Mouse (Mus musculus) MEL (cell line): ENCODE data around the gene Ccdc85c. TPM values are rescaled to one million over a fixed set of nuclear protein-coding genes. Genes with fewer than 3 reads are reported as not detected.

Source experiments
- DNase-seq: peaks from one replicate; pipeline ENCODE4 v3.0.0; 2011; ENCODE audit warnings: low read depth, low spot score
- H3K27ac ChIP-seq: 2 replicates; pipeline ENCODE4 v1.5.1; 2012; ENCODE audit warnings: low read depth, mild to moderate bottlenecking, control low read depth, low read length, moderate library complexity; ENCODE audit not compliant: control insufficient read depth
- H3K27me3 ChIP-seq, 2 experiments: fragments of 150-350 bp in 1 of 2; sonication (generic) in 1 of 2; 2 replicates each; pipeline ENCODE4 v1.6.1; 2012; ENCODE audit warnings: low read length in 2 of 2, mild to moderate bottlenecking in 2 of 2, improper control_type of control experiment in 1 of 2, moderate library complexity in 1 of 2; ENCODE audit not compliant: insufficient read depth in 2 of 2, control insufficient read depth in 1 of 2
- H3K36me3 ChIP-seq, 2 experiments: 2 replicates each; pipeline ENCODE4 v1.6.1; 2012 to 2014; ENCODE audit warnings: low read length in 2 of 2, improper control_type of control experiment in 1 of 2, inconsistent platforms in 1 of 2, mild to moderate bottlenecking in 1 of 2; ENCODE audit not compliant: insufficient read depth in 2 of 2, control insufficient read depth in 1 of 2
- H3K4me1 ChIP-seq, 2 experiments: fragments of 150-350 bp in 1 of 2; sonication (generic) in 1 of 2; 2 replicates each; pipeline ENCODE4 v1.6.1; 2012; ENCODE audit warnings: low read length in 2 of 2, improper control_type of control experiment in 1 of 2, mild to moderate bottlenecking in 1 of 2; ENCODE audit not compliant: insufficient read depth in 2 of 2, control insufficient read depth in 1 of 2
- H3K4me3 ChIP-seq, 2 experiments: fragments of 150-350 bp in 1 of 2; sonication (generic) in 1 of 2; 2 replicates each; pipeline ENCODE4 v1.5.1; 2012; ENCODE audit warnings: low read depth in 2 of 2, low read length in 2 of 2, mild to moderate bottlenecking in 2 of 2, moderate library complexity in 2 of 2, control low read depth in 1 of 2, improper control_type of control experiment in 1 of 2; ENCODE audit not compliant: control insufficient read depth in 1 of 2, insufficient read depth in 1 of 2
- H3K79me2 ChIP-seq: 2 replicates; pipeline ENCODE4 v1.6.1; 2012; ENCODE audit warnings: mild to moderate bottlenecking, low read length, moderate library complexity; ENCODE audit not compliant: control insufficient read depth, poor library complexity, insufficient read depth
- H3K9ac ChIP-seq: 2 replicates; pipeline ENCODE4 v1.6.1; 2012; ENCODE audit warnings: low read depth, mild to moderate bottlenecking, control low read depth, low read length, moderate library complexity; ENCODE audit not compliant: control insufficient read depth, poor library complexity, severe bottlenecking
- H3K9me3 ChIP-seq: fragments of 150-350 bp; sonication (generic); replicated peaks from 2 replicates; pipeline ENCODE4 v1.6.1; 2012; ENCODE audit warnings: mild to moderate bottlenecking, low read length, improper control_type of control experiment, moderate library complexity; ENCODE audit not compliant: insufficient read depth
- BHLHE40 ChIP-seq: IDR thresholded peaks from 2 replicates; pipeline ENCODE4 v1.6.1; 2012; ENCODE audit warnings: low read depth, mild to moderate bottlenecking, inconsistent platforms, low read length, improper control_type of control experiment, borderline replicate concordance
- CHD1 ChIP-seq: IDR thresholded peaks from 2 replicates; pipeline ENCODE4 v1.6.1; 2012; ENCODE audit warnings: low read depth, mild to moderate bottlenecking, inconsistent platforms, low read length, improper control_type of control experiment
- CHD2 ChIP-seq: IDR thresholded peaks from 2 replicates; pipeline ENCODE4 v1.6.1; 2011; ENCODE audit warnings: low read length, improper control_type of control experiment
- CTCF ChIP-seq, 3 experiments: IDR thresholded peaks in 2 of 3; conservative IDR thresholded peaks in 1 of 3; 2 replicates each; pipeline ENCODE4 v1.5.1; 2011 to 2012; ENCODE audit warnings: low read length in 3 of 3, low read depth in 2 of 3, mild to moderate bottlenecking in 2 of 3, improper control_type of control experiment in 1 of 3, inconsistent platforms in 1 of 3, mixed read lengths in 1 of 3, moderate library complexity in 1 of 3; ENCODE audit not compliant: control insufficient read depth in 1 of 3, insufficient read depth in 1 of 3, poor library complexity in 1 of 3, severe bottlenecking in 1 of 3
- EP300 ChIP-seq, 2 experiments: IDR thresholded peaks; 2 replicates each; pipeline ENCODE4 v1.6.1; 2011; ENCODE audit warnings: improper control_type of control experiment in 2 of 2, low read length in 2 of 2, low read depth in 1 of 2, mild to moderate bottlenecking in 1 of 2
- ETS1 ChIP-seq: IDR thresholded peaks from 2 replicates; pipeline ENCODE4 v1.6.1; 2012; ENCODE audit warnings: low read depth, mild to moderate bottlenecking, inconsistent platforms, low read length, improper control_type of control experiment, moderate library complexity
- GABPA ChIP-seq: IDR thresholded peaks from 2 replicates; pipeline ENCODE4 v1.6.1; 2012; ENCODE audit warnings: low read depth, mild to moderate bottlenecking, inconsistent platforms, low read length, improper control_type of control experiment, moderate library complexity
- GATA1 ChIP-seq: IDR thresholded peaks from 2 replicates; pipeline ENCODE4 v1.6.1; 2011; ENCODE audit warnings: low read depth, low read length, improper control_type of control experiment
- HCFC1 ChIP-seq: IDR thresholded peaks from 2 replicates; pipeline ENCODE4 v1.6.1; 2012; ENCODE audit warnings: low read depth, mild to moderate bottlenecking, inconsistent platforms, low read length, improper control_type of control experiment, moderate library complexity
- KAT2A ChIP-seq: conservative IDR thresholded peaks from 2 replicates; pipeline ENCODE4 v1.6.1; 2012; ENCODE audit warnings: low read depth, low read length, improper control_type of control experiment, inconsistent platforms
- MAZ ChIP-seq: IDR thresholded peaks from 2 replicates; pipeline ENCODE4 v1.6.1; 2012; ENCODE audit warnings: low read depth, mild to moderate bottlenecking, inconsistent platforms, low read length, improper control_type of control experiment
- MYB ChIP-seq: IDR thresholded peaks from 2 replicates; pipeline ENCODE4 v1.6.1; 2011; ENCODE audit warnings: mild to moderate bottlenecking, low read depth, low read length, improper control_type of control experiment
- MYC ChIP-seq: IDR thresholded peaks from 2 replicates; pipeline ENCODE4 v1.6.1; 2011; ENCODE audit warnings: low read depth, mild to moderate bottlenecking, low read length, improper control_type of control experiment, moderate library complexity
- POLR2A ChIP-seq, 2 experiments: IDR thresholded peaks; 2 replicates each; pipeline ENCODE4 v1.6.1; 2011 to 2012; ENCODE audit warnings: low read length in 2 of 2, mild to moderate bottlenecking in 2 of 2, control low read depth in 1 of 2, improper control_type of control experiment in 1 of 2, low read depth in 1 of 2, moderate library complexity in 1 of 2; ENCODE audit not compliant: control insufficient read depth in 1 of 2, insufficient read depth in 1 of 2, poor library complexity in 1 of 2
- POLR2AphosphoS2 ChIP-seq: IDR thresholded peaks from 2 replicates; pipeline ENCODE4 v1.6.1; 2011; ENCODE audit warnings: low read length, improper control_type of control experiment
- RAD21 ChIP-seq: IDR thresholded peaks from 2 replicates; pipeline ENCODE4 v1.6.1; 2011; ENCODE audit warnings: mild to moderate bottlenecking, low read depth, low read length, improper control_type of control experiment
- SIN3A ChIP-seq: IDR thresholded peaks from 2 replicates; pipeline ENCODE4 v1.6.1; 2012; ENCODE audit warnings: low read length, improper control_type of control experiment, inconsistent platforms
- SMC3 ChIP-seq: IDR thresholded peaks from 2 replicates; pipeline ENCODE4 v1.6.1; 2011; ENCODE audit warnings: low read depth, low read length, improper control_type of control experiment
- UBTF ChIP-seq: IDR thresholded peaks from 2 replicates; pipeline ENCODE4 v1.6.1; 2012; ENCODE audit warnings: low read depth, mild to moderate bottlenecking, inconsistent platforms, low read length, improper control_type of control experiment, moderate library complexity, borderline replicate concordance; ENCODE audit not compliant: insufficient read depth
- USF1 ChIP-seq: IDR thresholded peaks from 2 replicates; pipeline ENCODE4 v1.6.1; 2014; ENCODE audit warnings: low read depth, mild to moderate bottlenecking, inconsistent platforms, low read length, improper control_type of control experiment, moderate library complexity
- polyA plus RNA-seq, 2 experiments: library from polyadenylated mRNA; stranded (reverse) in 1 of 2; unstranded in 1 of 2; fragments of >175 nt in 1 of 2; fragments of >200 nt in 1 of 2; gene quantifications; 2 replicates each; pipeline versions ENCODE4 v1.2.1 to v1.2.4; 2012; ENCODE audit warnings: low replicate concordance in 2 of 2, low read depth in 1 of 2; ENCODE audit not compliant: insufficient read length in 2 of 2, insufficient read depth in 1 of 2, missing spikeins in 1 of 2
- total RNA-seq: library from RNA; depleted of rRNA; stranded (reverse); fragments of 300-350 nt; gene quantifications from 2 replicates; pipeline ENCODE4 v1.2.3, GENCODE M21; 2012

Ccdc85c gene
- total and polyA plus RNA-seq, 3 experiments: 19.8 to 24.8 TPM; not detected in 1

DNA sequence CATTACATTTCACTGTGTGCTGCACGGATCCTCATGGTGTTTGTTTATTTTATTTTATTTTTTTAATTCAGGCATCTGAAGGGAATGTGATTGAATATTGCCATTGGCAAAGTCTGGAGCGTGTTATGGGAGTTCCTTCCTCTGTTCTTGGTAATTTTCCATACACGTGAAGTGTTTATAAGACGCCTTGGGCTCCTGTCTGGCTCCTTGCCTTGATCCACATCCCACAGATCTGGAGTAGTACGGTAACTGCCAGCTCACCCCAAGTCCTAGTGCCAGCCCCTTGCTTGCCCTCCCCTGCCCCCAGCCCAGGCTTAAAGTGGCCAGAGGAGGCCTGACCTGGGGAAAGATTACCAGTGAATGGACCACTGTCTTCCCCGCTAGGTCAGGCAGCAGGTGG, 25.8 kb upstream of the Ccdc85c start:
- Histone ChIP-seq H3K36me3 (no peaks in the 10 kb centered on the region), H3K27ac (no peak overlapping the region), H3K9ac (no peak overlapping the region), H3K4me3 (no peak overlapping the region), H3K79me2 (no peaks in the 10 kb centered on the region), H3K27me3 (no peaks in the 10 kb centered on the region), H3K9me3 (no peaks in the 10 kb centered on the region), H3K4me1 (no peaks in the 10 kb centered on the region)
- no peak for TF ChIP-seq MYC
- no peak for TF ChIP-seq HCFC1
- TF ChIP-seq KAT2A: no peak
- TF ChIP-seq POLR2AphosphoS2: no peak
- no peak for DNase-seq

DNA sequence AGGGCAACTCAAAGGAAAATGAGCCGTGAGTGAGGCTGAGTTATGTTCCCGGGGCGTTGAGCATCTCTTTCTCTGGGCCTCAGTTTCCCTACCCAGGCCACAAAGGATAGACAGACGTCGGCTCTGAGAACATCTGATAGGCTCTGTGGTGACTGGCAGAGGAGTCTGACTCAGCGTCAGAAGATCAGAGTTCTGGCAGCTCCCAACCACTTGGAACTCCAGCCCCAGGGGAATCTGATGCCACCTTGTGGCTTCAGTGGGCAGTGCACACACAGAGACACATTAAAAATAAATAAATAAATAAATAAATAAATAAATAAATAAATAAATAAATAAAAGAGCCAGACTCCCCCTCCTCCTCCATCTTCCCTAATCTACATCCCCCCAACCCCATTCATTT, 21.8 kb upstream of the Ccdc85c start:
- no peak overlapping the region for H3K4me3 ChIP-seq
- H3K4me1 ChIP-seq: no peaks in the 10 kb centered on the region
- DNase-seq: peak; percentile 7
- no peak overlapping the region for H3K27ac ChIP-seq
- no peaks in the 10 kb centered on the region for H3K27me3 ChIP-seq
- no peaks in the 10 kb centered on the region for H3K36me3 ChIP-seq
- no peaks in the 10 kb centered on the region for H3K9me3 ChIP-seq
- no peak overlapping the region for H3K9ac ChIP-seq
- no peaks in the 10 kb centered on the region for H3K79me2 ChIP-seq
- TF ChIP-seq SIN3A: no peak
- TF ChIP-seq CTCF (IDR thresholded peaks at IDR 0.05 in 2 of 3, conservative IDR thresholded peaks at IDR 0.05 in 1 of 3; ENCODE audit: control insufficient read depth in 1 of 3, insufficient read depth in 1 of 3, low read depth in 2 of 3, low read length in 3 of 3, poor library complexity in 1 of 3, severe bottlenecking in 1 of 3): peak in 2 of 3 experiments; percentile 19 to 39; a peak in 3 of 6 replicates
- peak; percentile 4; the same call in 1 of the 2 replicates for TF ChIP-seq SMC3
- TF ChIP-seq EP300 (IDR thresholded peaks at IDR 0.05; ENCODE audit: low read depth in 1 of 2, low read length in 2 of 2): no peak
- TF ChIP-seq MYC: no peak
- TF ChIP-seq RAD21: peak; percentile 2; the same call in 1 of the 2 replicates

DNA sequence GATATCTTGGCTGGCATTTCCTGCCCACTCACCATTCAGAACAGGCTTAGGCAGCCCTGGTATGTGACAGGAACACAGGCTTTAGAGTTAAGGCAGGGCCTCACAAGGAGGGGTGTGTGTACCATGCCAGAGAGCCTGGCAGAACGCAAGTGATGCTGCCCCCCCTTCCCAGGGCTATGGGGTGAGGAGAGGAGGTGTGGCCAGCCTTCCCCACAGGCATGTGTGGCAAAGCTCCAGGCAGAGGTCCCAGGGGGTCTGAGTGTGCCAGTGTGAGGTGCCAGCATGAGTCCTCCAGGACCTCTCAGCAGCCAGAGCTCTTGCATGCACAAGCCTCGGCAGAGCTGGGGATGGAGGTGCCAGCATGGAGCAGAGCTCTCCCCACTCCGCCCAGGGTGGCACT, 19.4 kb upstream of the Ccdc85c start:
- Histone ChIP-seq H3K4me1 (no peaks in the 10 kb centered on the region), H3K9ac (no peak overlapping the region), H3K27me3 (no peaks in the 10 kb centered on the region), H3K36me3 (no peaks in the 10 kb centered on the region), H3K4me3 (no peak overlapping the region), H3K9me3 (no peaks in the 10 kb centered on the region), H3K27ac (no peak overlapping the region), H3K79me2 (no peaks in the 10 kb centered on the region)
- no peak for TF ChIP-seq MYB
- no peak for TF ChIP-seq MAZ
- no peak for TF ChIP-seq ETS1
- no peak for TF ChIP-seq KAT2A
- TF ChIP-seq USF1: no peak
- TF ChIP-seq BHLHE40: no peak
- no peak for TF ChIP-seq CHD2
- TF ChIP-seq POLR2A (IDR thresholded peaks at IDR 0.05; ENCODE audit: control insufficient read depth in 1 of 2, insufficient read depth in 1 of 2, low read depth in 1 of 2, low read length in 2 of 2, poor library complexity in 1 of 2): no peak
- no peak for TF ChIP-seq SMC3
- TF ChIP-seq UBTF: no peak
- no peak for TF ChIP-seq HCFC1
- TF ChIP-seq GATA1: no peak
- no peak for TF ChIP-seq CHD1
- TF ChIP-seq GABPA: no peak
- no peak for DNase-seq
